29 mouse cellular contexts compared by ENCODE assay signal in the genomic region with DNA sequence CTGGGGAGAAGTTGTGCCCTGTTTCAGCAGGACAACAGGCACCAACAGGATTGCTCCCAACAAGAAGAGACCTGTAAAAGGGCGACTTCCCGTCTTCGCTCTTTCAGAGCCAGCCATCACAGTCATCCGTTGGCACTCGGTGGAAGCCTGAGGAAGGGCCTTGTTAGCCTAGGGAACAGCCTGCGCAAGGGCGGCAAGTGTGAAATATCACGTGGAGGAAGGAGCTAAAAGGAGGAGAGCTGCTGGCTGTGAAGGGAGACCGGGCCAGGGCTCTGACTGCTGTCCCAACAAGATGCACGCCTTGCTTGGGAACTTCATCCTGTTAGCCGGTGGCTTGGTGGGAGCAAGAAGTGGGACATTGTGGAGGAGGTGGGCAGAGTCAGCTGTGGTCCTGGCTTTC. TPM values are rescaled to one million over a fixed set of nuclear protein-coding genes. Genes with fewer than 3 reads are reported as not detected.
DNase-seq lines count a peak whose midpoint lies in the region; ATAC-seq lines count a peak whose summit lies in the region.
"Had no signal": no experiment of that assay in that cellular context is flagged by ENCODE, and none has a peak within 500 bp of the region (broad histone marks: within the 10 kb centered on the region; RNA-seq: fewer than 3 reads in every experiment).

No protein-coding gene starts in this region.

- H3K9ac ChIP-seq in heart, embryonic 13.5 days, result 0 out of 2 replicates have a peak overlapping the region, but pooled peaks have one; percentile 9
- H3K9ac ChIP-seq: limb, embryonic 13.5 days; liver, embryonic 13.5 days; midbrain, embryonic 12.5 days; neural tube, embryonic 15.5 days; stomach, embryonic 15.5 days had no signal

- peaks cover 38% of the 10 kb centered on the region for H3K4me1 ChIP-seq in heart, embryonic 13.5 days
- H3K4me1 ChIP-seq: liver, embryonic 13.5 days had no signal

- no peak overlapping the region for H3K4me3 ChIP-seq in heart, embryonic 13.5 days
- H3K4me3 ChIP-seq: embryonic facial prominence, embryonic 10.5 days; forebrain, embryonic 10.5 days; gastrocnemius, adult 2 months; limb, embryonic 13.5 days; liver, embryonic 13.5 days; midbrain, embryonic 12.5 days; neural tube, embryonic 15.5 days; stomach, embryonic 15.5 days had no signal

- no peaks in the 10 kb centered on the region for H3K9me3 ChIP-seq in heart, embryonic 13.5 days
- H3K9me3 ChIP-seq: embryonic facial prominence, embryonic 10.5 days; forebrain, embryonic 10.5 days; limb, embryonic 13.5 days; liver, embryonic 13.5 days; midbrain, embryonic 12.5 days; neural tube, embryonic 15.5 days; stomach, embryonic 15.5 days had no signal

- no peak overlapping the region for H3K4me2 ChIP-seq in heart, embryonic 13.5 days
- H3K4me2 ChIP-seq: heart, embryonic 11.5 days; limb, embryonic 13.5 days; liver, embryonic 13.5 days; midbrain, embryonic 12.5 days; neural tube, embryonic 15.5 days; stomach, embryonic 15.5 days had no signal

- intact Hi-C loops in heart, postnatal 14 days (cut with DNase I), result no loop called here

- 31% methylated on average over 11 of the region's 11 CpGs for WGBS in heart, embryonic 13.5 days

- DNase-seq in cerebellum, postnatal 25 days, result peak; percentile 48 to 61
- DNase-seq in cerebellum, adult 9-11 months, result no peak
- DNase-seq in heart, postnatal 14 days, result no peak
- peak; percentile 64 to 65 for DNase-seq in right cerebral cortex, adult 2 months (ENCODE audit: low spot score in 2 of 2)
- no peak for DNase-seq in right cerebral cortex, postnatal 14 days
- DNase-seq in telencephalon, adult 2 months (ENCODE audit: low read depth, low spot score), result peak; percentile 80
- DNase-seq in gastrocnemius, postnatal 10 days, result no peak
- DNase-seq: adrenal gland, postnatal 10 days; cerebellum, adult 2 months; gastrocnemius, adult 2 months; heart, adult 11 months; heart, postnatal 10 days; kidney, adult 9 months; kidney, postnatal 25 days; layer of hippocampus, adult 9-11 months; liver, embryonic 13.5 days; lung, adult 2 months; lung, postnatal 14 days had no signal

- ATAC-seq in heart, embryonic 13.5 days (ENCODE audit: extremely low read depth, insufficient number of reproducible peaks, low FRiP score, low TSS enrichment), result no peak
- ATAC-seq: hindbrain, postnatal 0 days; intestine, embryonic 16.5 days had no signal

- no peak overlapping the region for H3K27ac ChIP-seq in heart, embryonic 13.5 days (replicated peaks)
- H3K27ac ChIP-seq: embryonic facial prominence, embryonic 10.5 days; forebrain, embryonic 10.5 days; gastrocnemius, adult 2 months; hindbrain, postnatal 0 days; limb, embryonic 13.5 days; liver, embryonic 13.5 days; midbrain, embryonic 12.5 days; neural tube, embryonic 15.5 days; stomach, embryonic 15.5 days had no signal

- H3K27me3 ChIP-seq in heart, embryonic 13.5 days (replicated peaks), result peaks cover 64% of the 10 kb centered on the region
- H3K27me3 ChIP-seq: neural tube, embryonic 15.5 days; stomach, embryonic 15.5 days had no signal

- H3K36me3 ChIP-seq in heart, embryonic 13.5 days, result no peaks in the 10 kb centered on the region
- H3K36me3 ChIP-seq: embryonic facial prominence, embryonic 10.5 days; liver, embryonic 13.5 days; neural tube, embryonic 15.5 days; stomach, embryonic 15.5 days had no signal

RNA-seq across cellular contexts. Expression of gene Adgrb2, which starts 13.5 kb away (rescaled TPM):
- polyA plus RNA-seq in heart, embryonic 13.5 days (2015; fragmentation: Nextera tagmentation; extraction: Ambion mirVana), result 1.4 and 1.6 TPM in 2 replicates
- 1 to 10 TPM; 2.2 to 2.3 TPM for total RNA-seq in heart, postnatal 14 days (2021)
- 1 to 10 TPM; 2.5 to 2.6 TPM for total RNA-seq in gastrocnemius, postnatal 10 days (2021)
- total RNA-seq: megakaryocyte progenitor cell, adult 5-6 weeks had no signal

RNA-seq across cellular contexts. Expression of gene Col16a1, which starts 49.5 kb away (rescaled TPM):
- polyA plus RNA-seq in heart, embryonic 13.5 days (2015; fragmentation: Nextera tagmentation; extraction: Ambion mirVana), result 26.9 and 30.4 TPM in 2 replicates
- 10 to 100 TPM; 13.9 to 19.7 TPM for total RNA-seq in heart, postnatal 14 days (2021)
- 10 to 100 TPM; 61.7 to 92.4 TPM for total RNA-seq in gastrocnemius, postnatal 10 days (2021)

Comparison
In these comparisons a context has a peak if more than half of its experiments do, and no peak if none do; other contexts are left out.
1. DNase-seq: peak in cerebellum, postnatal 25 days (2 of 2), right cerebral cortex, adult 2 months (2 of 2) and telencephalon, adult 2 months (single experiment); none in cerebellum, adult 9-11 months (single experiment), heart, postnatal 14 days (0 of 2), right cerebral cortex, postnatal 14 days (single experiment) and gastrocnemius, postnatal 10 days (single experiment).